ENCODE assay signal across 10 mouse cellular contexts in genomic region chr3:145816807-145817206, GRCm38 (mm10). TPM values are rescaled to one million over a fixed set of nuclear protein-coding genes. Genes with fewer than 3 reads are reported as not detected.
DNase-seq lines count a peak whose midpoint lies in the region; ATAC-seq lines count a peak whose summit lies in the region.
"Had no signal": no experiment of that assay in that cellular context is flagged by ENCODE, and none has a peak within 500 bp of the region (broad histone marks: within the 10 kb centered on the region; RNA-seq: fewer than 3 reads in every experiment).

No protein-coding gene starts in this region.

- H3K27ac ChIP-seq in midbrain, embryonic 10.5 days (replicated peaks) = peak overlapping the region; percentile 42; the same call in 1 of the 2 replicates
- no peak overlapping the region for H3K27ac ChIP-seq in midbrain, embryonic 11.5 days (ENCODE audit: low read depth, low read length)
- peak overlapping the region; percentile 53 for H3K27ac ChIP-seq in heart, embryonic 16.5 days (ENCODE audit: low read length)
- H3K27ac ChIP-seq: left cerebral cortex, adult 2 months had no signal

- no peak overlapping the region for H3K4me2 ChIP-seq in midbrain, embryonic 11.5 days
- H3K4me2 ChIP-seq in heart, embryonic 16.5 days (ENCODE audit: low read depth, low read length) = no peak overlapping the region

- H3K36me3 ChIP-seq in midbrain, embryonic 10.5 days = no peaks in the 10 kb centered on the region
- H3K36me3 ChIP-seq in midbrain, embryonic 11.5 days (ENCODE audit: control insufficient read depth, insufficient read depth, low read length) = no peaks in the 10 kb centered on the region
- no peaks in the 10 kb centered on the region for H3K36me3 ChIP-seq in heart, embryonic 16.5 days (ENCODE audit: control insufficient read depth, insufficient read depth)
- H3K36me3 ChIP-seq: G1E had no signal

- H3K4me1 ChIP-seq in midbrain, embryonic 10.5 days = peaks cover 11% of the 10 kb centered on the region
- H3K4me1 ChIP-seq in midbrain, embryonic 11.5 days (ENCODE audit: control insufficient read depth, insufficient read depth, low read length) = no peaks in the 10 kb centered on the region
- H3K4me1 ChIP-seq in heart, embryonic 16.5 days (ENCODE audit: control insufficient read depth, insufficient read depth, low read length) = peaks cover 15% of the 10 kb centered on the region

- H3K9ac ChIP-seq in midbrain, embryonic 11.5 days (ENCODE audit: low read length) = no peak overlapping the region
- no peak overlapping the region for H3K9ac ChIP-seq in heart, embryonic 16.5 days (ENCODE audit: low read length)

- peaks cover 33% of the 10 kb centered on the region for H3K27me3 ChIP-seq in midbrain, embryonic 10.5 days (ENCODE audit: low read depth, poor library complexity, severe bottlenecking)
- H3K27me3 ChIP-seq in midbrain, embryonic 11.5 days (ENCODE audit: control insufficient read depth, insufficient read depth, low read length) = peaks cover 26% of the 10 kb centered on the region
- no peaks in the 10 kb centered on the region for H3K27me3 ChIP-seq in heart, embryonic 16.5 days (ENCODE audit: control insufficient read depth, insufficient read depth, low read length)

- no peaks in the 10 kb centered on the region for H3K9me3 ChIP-seq in midbrain, embryonic 10.5 days (replicated peaks)
- peaks cover 4% of the 10 kb centered on the region; the same call in 1 of the 2 replicates for H3K9me3 ChIP-seq in midbrain, embryonic 11.5 days (ENCODE audit: control insufficient read depth, low read length)
- H3K9me3 ChIP-seq in heart, embryonic 16.5 days (replicated peaks; ENCODE audit: control insufficient read depth, low read length) = no peaks in the 10 kb centered on the region

- no peak overlapping the region for H3K4me3 ChIP-seq in midbrain, embryonic 10.5 days
- H3K4me3 ChIP-seq in midbrain, embryonic 11.5 days (ENCODE audit: low read depth, low read length) = no peak overlapping the region
- H3K4me3 ChIP-seq in heart, embryonic 16.5 days (ENCODE audit: low read length) = no peak overlapping the region
- H3K4me3 ChIP-seq: left cerebral cortex, adult 2 months had no signal

- DNase-seq in midbrain, embryonic 10.5 days (ENCODE audit: low spot score) = no peak
- no peak for DNase-seq in midbrain, embryonic 11.5 days (ENCODE audit: low spot score, missing footprints)
- peak; percentile 54 for DNase-seq in kidney, postnatal 14 days
- DNase-seq in retina, embryonic 14.5 days (ENCODE audit: low spot score) = peak; percentile 15
- no peak for DNase-seq in cerebellum, adult 18-20 months
- no peak for DNase-seq in cerebellum, postnatal 36 days
- DNase-seq in layer of hippocampus, postnatal 14 days (ENCODE audit: low spot score in 2 of 2) = no peak

- ATAC-seq in midbrain, embryonic 11.5 days (ENCODE audit: low FRiP score) = no peak
- peak; percentile 83 for ATAC-seq in heart, embryonic 16.5 days (replicated peaks; ENCODE audit: extremely low read depth, insufficient read depth, low FRiP score)

- WGBS in midbrain, embryonic 10.5 days = 83% methylated on average over 1 of the region's 1 CpGs
- 83% methylated on average over 1 of the region's 1 CpGs for WGBS in midbrain, embryonic 11.5 days
- WGBS in heart, embryonic 16.5 days = 37% methylated on average over 1 of the region's 1 CpGs

RNA-seq across cellular contexts. Expression of gene Ddah1, which starts 58.3 kb away (rescaled TPM):
- polyA plus RNA-seq in midbrain, embryonic 10.5 days (2016; fragmentation: Nextera tagmentation; extraction: Ambion mirVana) = 24.0 and 26.5 TPM in 2 replicates
- 26.3 and 26.8 TPM in 2 replicates for polyA plus RNA-seq in midbrain, embryonic 11.5 days (2014; fragmentation: Nextera tagmentation; extraction: Ambion mirVana)
- polyA plus RNA-seq in heart, embryonic 16.5 days (2015; fragmentation: Nextera tagmentation; extraction: Ambion mirVana) = 17.4 and 22.2 TPM in 2 replicates
- total RNA-seq in layer of hippocampus, postnatal 14 days (2021) = 10 to 100 TPM; 62.6 to 72.2 TPM
- polyA plus RNA-seq: G1E had no signal

Comparison
In these comparisons a context has a peak if more than half of its experiments do, and no peak if none do; other contexts are left out.
1. DNase-seq: peak in kidney, postnatal 14 days (single experiment) and retina, embryonic 14.5 days (single experiment); none in midbrain, embryonic 10.5 days (single experiment), midbrain, embryonic 11.5 days (single experiment), cerebellum, adult 18-20 months (0 of 2), cerebellum, postnatal 36 days (0 of 2) and layer of hippocampus, postnatal 14 days (0 of 2).